Mouse (Mus musculus) left cerebral cortex, postnatal 14 days (tissue): ENCODE measurements around the gene Gm17617. TPM values are rescaled to one million over a fixed set of nuclear protein-coding genes. Genes with fewer than 3 reads are reported as not detected.
"Not testable (repeated sequence)": the region's sequence is repeated elsewhere in the genome, so short reads cannot be mapped to it uniquely, and the experiment has no call there.

Experiments used
- DNase-seq, 2 experiments: peaks; one replicate each; pipeline ENCODE4 v3.0.0; 2021 to 2022; ENCODE audit warnings: low spot score in 2 of 2, mixed read lengths in 1 of 2
- intact Hi-C: fragments of 180-260 bp; cut with DNase I; formaldehyde crosslinking; loops from one replicate; pipeline ENCODE4 v1.15.1; 2025
- total RNA-seq, 2 experiments: library from RNA; stranded (reverse); gene quantifications; 2 replicates each; pipeline ENCODE4 v1.2.3; 2021

Gene Gm17617
- total RNA-seq, 2 experiments from 2014 or later, result not detected

DNA sequence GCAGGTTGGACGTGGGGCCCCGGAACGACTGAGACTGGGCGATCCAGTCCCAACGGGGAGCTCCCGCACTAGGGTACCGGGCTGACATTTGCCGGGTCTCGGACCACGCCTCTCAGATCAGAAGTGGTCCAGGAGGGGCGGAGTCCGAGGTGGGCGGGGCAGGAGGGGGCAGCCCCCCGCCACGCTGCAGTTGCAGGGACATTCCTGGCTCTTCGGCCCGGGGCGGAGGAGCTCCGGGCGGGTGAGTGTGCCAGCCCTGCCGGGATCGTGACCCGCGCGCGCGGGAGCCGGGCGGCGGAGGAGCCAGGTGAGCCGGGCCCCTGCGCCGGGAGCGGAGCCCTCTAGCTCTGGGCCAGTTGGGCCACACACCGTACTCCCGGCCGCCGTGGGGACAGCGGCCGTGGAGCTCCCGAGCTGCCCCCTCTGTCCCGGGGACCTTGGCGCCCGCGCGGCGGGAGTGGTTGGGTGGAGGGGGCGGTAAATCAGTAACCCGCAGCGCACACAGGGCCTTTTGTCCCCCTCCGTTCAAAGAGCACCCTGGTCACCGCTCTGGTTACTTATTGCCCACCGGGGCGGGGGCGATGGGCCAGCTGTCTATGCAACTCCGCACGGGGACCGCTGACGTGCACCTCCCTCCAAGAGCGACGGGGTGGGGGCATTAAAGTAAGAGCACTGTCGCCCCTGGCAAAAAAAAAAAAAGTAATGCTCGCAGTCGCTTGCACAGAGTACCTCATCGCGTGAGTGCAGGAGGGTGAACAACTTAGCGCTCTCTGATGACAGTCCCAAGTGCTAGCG lies 19.5 kb upstream of the Gm17617 start, which contains the start of gene Fgfr4:
Gene Fgfr4, plus strand, starts transcription at position 20 of the 795 bp plus-strand sequence.
- no peak for DNase-seq
- intact Hi-C loops, result no loop called here

DNA sequence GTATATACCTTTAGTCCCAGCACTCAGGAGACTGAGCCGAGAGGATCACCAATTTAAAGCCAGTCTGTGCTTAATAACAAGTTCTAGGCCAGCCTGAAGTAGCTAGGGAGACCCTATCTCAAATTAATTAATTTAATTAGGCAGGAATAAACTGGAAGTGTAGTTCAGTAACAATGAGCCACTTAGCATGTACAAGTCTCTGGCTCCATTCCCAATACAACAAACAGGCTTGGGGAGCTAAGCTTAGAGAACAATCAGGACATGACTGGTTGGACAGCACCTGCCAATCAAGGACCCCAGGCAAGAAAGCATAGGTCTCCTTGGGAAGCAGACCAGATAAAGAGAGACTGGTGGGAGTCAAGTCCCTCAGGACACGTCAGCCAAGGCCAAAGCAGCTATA lies 6.9 kb upstream of the Gm17617 start:
- DNase-seq, result no peak
- intact Hi-C loops, result no loop called here

- no peak for DNase-seq
- intact Hi-C loops, result loop anchor here (5.0 kb wide), 1 partner anchor 42 kb away; no protein-coding TSS in a partner anchor
Observed at GRCm38 (mm10) chr13:55135382-55135781, 2.0 kb upstream of the Gm17617 start.

GRCm38 (mm10) chr13:55124903-55125302 lies 8.4 kb downstream of the Gm17617 start:
- no peak for DNase-seq
- intact Hi-C loops, result no loop called here

- DNase-seq, result no peak
- intact Hi-C loops, result no loop called here
Observed at GRCm38 (mm10) chr13:55114375-55114774, 19.0 kb downstream of the Gm17617 start.

DNA sequence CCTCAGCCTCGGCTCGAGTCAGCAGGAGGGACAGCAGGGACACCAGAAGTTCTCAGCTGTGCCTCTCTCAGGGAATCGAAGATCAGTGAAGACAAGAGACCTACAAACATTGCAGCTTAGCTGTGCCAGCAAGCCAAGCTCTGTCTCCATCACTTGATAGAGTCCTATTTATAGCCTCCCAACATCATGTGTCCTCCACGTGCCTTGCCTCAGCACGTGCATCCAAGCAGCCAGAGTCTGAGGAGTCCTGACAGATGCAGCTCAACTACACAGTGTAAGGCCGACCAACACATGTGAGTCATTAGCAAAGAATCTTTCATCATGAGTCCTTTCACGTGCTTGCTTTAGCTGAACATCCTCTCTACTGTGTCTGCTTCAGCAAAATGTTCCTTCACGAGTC lies 25.7 kb downstream of the Gm17617 start:
- DNase-seq, result peak; percentile 27 to 64
- intact Hi-C loops, result loop anchor here (5.0 kb wide), 1 partner anchor 65 kb away; no protein-coding TSS in a partner anchor

DNA sequence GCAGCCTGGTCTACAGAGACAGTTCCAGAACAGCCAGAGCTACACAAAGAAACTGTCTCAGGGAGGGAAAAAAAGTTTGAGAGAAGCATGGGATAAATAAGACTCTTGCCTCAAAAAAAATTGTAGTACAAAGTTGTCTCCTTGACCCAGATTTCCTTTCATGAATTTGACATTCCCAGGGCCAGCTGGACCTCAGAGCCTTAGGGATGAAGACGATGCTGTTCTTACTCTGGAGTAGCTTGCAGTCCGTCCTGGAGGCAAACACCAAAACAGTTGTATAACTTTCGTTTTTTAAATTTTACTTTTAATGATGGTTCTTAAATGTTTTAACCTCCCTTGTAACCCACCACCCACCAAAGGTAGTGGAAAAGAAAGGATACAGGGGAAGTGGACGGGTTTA lies 26.2 kb downstream of the Gm17617 start:
- no peak for DNase-seq
- intact Hi-C loops, result loop anchor here (5.0 kb wide), 1 partner anchor 65 kb away; no protein-coding TSS in a partner anchor

GRCm38 (mm10) chr13:55105953-55106691 lies 27.2 kb downstream of the Gm17617 start:
- intact Hi-C loops, result loop anchor here (5.0 kb wide), 1 partner anchor 66 kb away; no protein-coding TSS in a partner anchor
- no peak for DNase-seq

GRCm38 (mm10) chr13:55105045-55105952 lies 28.0 kb downstream of the Gm17617 start, which contains the start of gene Zfp346:
Gene Zfp346 (plus strand): TSS chr13:55105311.
- intact Hi-C loops, result loop anchor here (5.0 kb wide), 1 partner anchor 67 kb away; no protein-coding TSS in a partner anchor
- DNase-seq, result peak; percentile 96 to 97

- no peak for DNase-seq
- intact Hi-C loops, result no loop called here
Observed at GRCm38 (mm10) chr13:55103351-55103750, 30.0 kb downstream of the Gm17617 start.

DNA sequence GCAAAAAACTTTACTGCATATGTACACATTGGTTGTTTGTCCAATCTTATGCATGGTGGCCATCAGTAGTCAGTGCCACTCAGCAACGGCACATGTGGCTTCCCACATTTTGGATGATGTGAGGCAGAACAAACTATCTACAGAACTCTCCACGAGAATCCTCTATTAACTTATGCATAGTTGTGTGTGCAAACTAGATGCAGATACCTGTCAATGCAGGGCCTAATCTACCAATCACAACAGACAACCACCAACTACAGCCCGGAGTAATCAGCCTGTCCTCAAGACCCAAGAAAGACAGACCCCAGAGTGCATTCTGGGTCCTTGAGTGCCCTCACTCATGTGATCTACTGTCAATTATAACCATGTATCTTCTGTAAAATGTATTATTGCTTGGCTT lies 31.0 kb downstream of the Gm17617 start:
- intact Hi-C loops, result no loop called here
- DNase-seq, result no peak

DNA sequence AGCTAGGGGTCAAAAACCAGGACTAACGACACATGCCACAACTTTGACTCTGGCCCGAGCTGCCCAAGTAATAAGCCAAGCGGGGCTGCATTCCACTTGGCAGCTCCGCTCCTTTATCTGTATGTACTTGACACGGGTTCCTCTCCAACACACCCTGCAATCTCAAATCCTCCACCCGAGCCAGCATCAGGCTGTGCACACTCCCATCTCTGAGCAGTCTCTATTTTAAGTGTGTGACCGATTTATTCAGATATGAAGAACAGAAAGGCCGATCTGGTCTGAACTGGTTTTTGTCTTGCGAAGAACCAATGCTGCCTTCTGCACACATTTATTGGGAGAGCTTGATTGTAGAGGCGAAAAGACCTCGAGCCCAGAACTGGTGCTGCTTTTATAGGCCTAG lies 31.7 kb downstream of the Gm17617 start:
- intact Hi-C loops, result no loop called here
- DNase-seq, result no peak

GRCm38 (mm10) chr13:55099726-55100478 lies 33.4 kb downstream of the Gm17617 start, which contains the start of gene Uimc1:
Gene Uimc1 (minus strand): TSS chr13:55100300.
- peak; percentile 76 to 85 for DNase-seq
- intact Hi-C loops, result no loop called here

GRCm38 (mm10) chr13:55099066-55099725 lies 34.2 kb downstream of the Gm17617 start:
- peak in 1 of 2 experiments; percentile 43 for DNase-seq
- intact Hi-C loops, result no loop called here

GRCm38 (mm10) chr13:55097841-55098240 lies 35.5 kb downstream of the Gm17617 start:
- DNase-seq, intact Hi-C loops: not testable (repeated sequence)

GRCm38 (mm10) chr13:55092588-55092987 lies 40.8 kb downstream of the Gm17617 start:
- DNase-seq, result peak; percentile 53 to 55
- intact Hi-C loops, result no loop called here
